Mouse (Mus musculus) liver, postnatal 0 days (tissue): ENCODE measurements around the gene As3mt. TPM values are rescaled to one million over a fixed set of nuclear protein-coding genes. Genes with fewer than 3 reads are reported as not detected.

Experiments
- ATAC-seq: fragments of 200-750 bp; cut with Nextera tagmentation; 2 replicates; pipeline ENCODE4 v1.8.0; 2017; ENCODE audit warnings: mild to moderate bottlenecking, moderate library complexity
- DNase-seq: peaks from one replicate; pipeline ENCODE4 v3.0.0-alpha.2; 2016
- H3K27ac ChIP-seq: fragments of 300-500 bp; sonication (generic); 2 replicates; pipeline ENCODE4 v1.5.1; 2014; ENCODE audit warnings: antibody characterized with exemption, moderate library complexity, mild to moderate bottlenecking, low read depth
- H3K27me3 ChIP-seq: fragments of 300-500 bp; sonication (generic); 2 replicates; pipeline ENCODE4 v1.6.1; 2014; ENCODE audit warnings: low read length, control low read depth, mixed read lengths; ENCODE audit not compliant: insufficient read depth
- H3K36me3 ChIP-seq: fragments of 300-500 bp; sonication (generic); replicated peaks from 2 replicates; pipeline ENCODE4 v1.6.1; 2014; ENCODE audit warnings: mild to moderate bottlenecking, control low read depth, low read length, moderate library complexity, mixed read lengths; ENCODE audit not compliant: insufficient read depth
- H3K4me1 ChIP-seq: fragments of 300-500 bp; sonication (generic); 2 replicates; pipeline ENCODE4 v1.6.1; 2014; ENCODE audit warnings: antibody characterized with exemption, mild to moderate bottlenecking, control low read depth; ENCODE audit not compliant: insufficient read depth
- H3K4me2 ChIP-seq: fragments of 300-500 bp; sonication (generic); 2 replicates; pipeline ENCODE4 v1.6.1; 2014; ENCODE audit warnings: low read depth, mild to moderate bottlenecking, low read length, moderate library complexity, mixed read lengths
- H3K4me3 ChIP-seq: fragments of 300-500 bp; sonication (generic); 2 replicates; pipeline ENCODE4 v1.5.1; 2014; ENCODE audit warnings: low read depth, low read length
- H3K9ac ChIP-seq: fragments of 300-500 bp; sonication (generic); replicated peaks from 2 replicates; pipeline ENCODE4 v1.6.1; 2014; ENCODE audit warnings: mild to moderate bottlenecking, moderate library complexity
- H3K9me3 ChIP-seq: fragments of 300-500 bp; sonication (generic); 2 replicates; pipeline ENCODE4 v1.6.1; 2016; ENCODE audit warnings: mild to moderate bottlenecking, control low read depth, low read length, mixed read lengths
- CTCF ChIP-seq: sonication (generic); IDR thresholded peaks from 2 replicates; pipeline ENCODE4 v1.5.1; 2016; ENCODE audit warnings: antibody characterized with exemption, low read depth
- EP300 ChIP-seq: IDR thresholded peaks from 2 replicates; pipeline ENCODE4 v1.6.1; 2016; ENCODE audit warnings: antibody characterized with exemption, low read depth, mild to moderate bottlenecking
- WGBS: fragments of 180-500 bp; shearing (Covaris S2); extraction: QIAGEN DNeasy Blood & Tissue Kit; methylation state at CpG from one replicate; pipeline ENCODE4 v1.1.7; 2014; ENCODE audit not compliant: insufficient replicate concordance; 5-methylcytosine and 5-hydroxymethylcytosine counted together
- polyA plus RNA-seq: library from polyadenylated mRNA; unstranded; fragments of >200 nt; fragmentation: Nextera tagmentation; extraction: Ambion mirVana; gene quantifications from 2 replicates; pipeline ENCODE4 v1.2.1, GENCODE M21; 2015

As3mt gene
- polyA plus RNA-seq = 28.4 and 30.1 TPM in 2 replicates

DNA sequence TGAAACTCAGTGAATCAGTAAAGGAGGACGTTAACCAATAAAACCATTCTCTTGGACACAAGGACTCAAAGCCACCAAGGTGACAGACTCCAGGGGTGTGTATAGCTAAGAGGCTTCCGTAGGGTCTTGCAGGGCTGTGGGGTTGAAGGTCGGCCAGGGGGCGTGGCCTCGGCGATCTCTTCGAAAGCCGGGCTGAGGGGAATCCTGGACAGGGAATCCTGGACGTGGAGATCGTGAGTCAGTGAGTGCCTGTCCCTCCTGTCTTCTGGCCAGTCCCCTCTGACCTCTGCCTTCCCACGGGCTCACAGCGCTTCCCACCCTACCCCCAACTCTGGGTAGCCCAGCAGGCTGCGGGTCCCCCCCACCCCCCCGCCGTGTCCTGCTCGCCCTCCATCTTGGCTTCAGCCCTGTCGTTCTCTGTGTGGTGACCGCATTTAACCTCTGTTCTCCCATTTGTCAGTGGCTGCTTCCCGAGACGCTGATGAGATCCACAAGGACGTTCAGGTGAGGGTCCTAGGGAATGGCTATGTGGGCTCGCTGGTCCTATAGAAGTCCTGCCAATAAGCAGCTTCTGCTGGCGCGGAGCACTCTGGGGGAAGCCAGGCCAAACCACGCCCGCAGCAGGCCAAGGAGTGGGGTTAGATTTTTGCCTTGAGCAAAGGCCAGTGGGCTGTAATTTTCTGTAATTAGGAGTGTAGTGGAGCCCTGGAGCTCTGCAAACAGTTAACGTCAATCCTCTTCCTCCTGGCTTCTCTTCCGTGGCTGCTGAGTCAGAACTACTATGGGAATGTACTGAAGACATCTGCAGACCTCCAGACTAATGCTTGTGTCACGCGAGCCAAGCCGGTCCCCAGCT is at the start of gene As3mt:
Gene As3mt (plus strand): TSS at position 163 of the 856 bp plus-strand sequence.
- peak within 1 kb of the TSS; percentile 81 for H3K27ac ChIP-seq
- DNase-seq (peak; percentile 77), ATAC-seq (peak; percentile 89)
- WGBS = 8% methylated on average over 30 of the region's 31 CpGs
- H3K9ac ChIP-seq = peak within 1 kb of the TSS; percentile 52; the same call in 1 of the 2 replicates
- H3K4me1 ChIP-seq = peaks cover 20% of the 10 kb centered on the region; the same call in 1 of the 2 replicates
- 0 out of 2 replicates have a peak, but pooled peaks cover 4% of the 10 kb centered on the region for H3K36me3 ChIP-seq
- H3K4me3 ChIP-seq = peak within 1 kb of the TSS; percentile 58
- peak within 1 kb of the TSS; percentile 77 for H3K4me2 ChIP-seq
- TF ChIP-seq CTCF (no peak), EP300 (0 out of 2 replicates have a peak, but pooled peaks have one; percentile 20)
- H3K9me3 ChIP-seq = no peaks in the 10 kb centered on the region
- H3K27me3 ChIP-seq = no peaks in the 10 kb centered on the region

DNA sequence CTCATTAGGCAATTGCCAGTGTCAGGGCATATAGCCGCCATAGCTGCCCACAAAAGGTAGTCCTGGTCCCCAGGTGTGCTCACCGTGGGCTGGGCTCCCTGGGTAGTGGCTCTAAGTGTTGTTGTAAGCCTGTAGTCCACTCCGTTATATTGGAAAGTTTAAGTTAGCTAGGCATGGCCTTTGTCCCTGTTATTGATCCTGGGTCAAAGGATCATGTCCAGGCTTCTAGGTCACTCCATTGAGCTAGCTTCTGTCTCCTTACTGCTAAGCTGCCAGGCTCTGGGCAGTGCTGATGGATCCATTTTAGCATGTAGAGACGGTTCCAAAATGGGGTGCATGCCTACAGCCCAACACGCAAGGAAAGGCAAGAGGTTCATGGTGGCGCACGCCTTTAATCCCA is 48.9 kb upstream of the As3mt start:
- peak; percentile 70 for ATAC-seq
- WGBS = 79% methylated on average over 7 of the region's 7 CpGs
- H3K27ac ChIP-seq = peak overlapping the region; percentile 82

GRCm38 (mm10) chr19:46658851-46659250 is 48.4 kb upstream of the As3mt start:
- H3K27ac ChIP-seq = peak overlapping the region; percentile 82; the same call in 1 of the 2 replicates
- no peak overlapping the region for H3K4me3 ChIP-seq
- ATAC-seq = no peak
- H3K4me2 ChIP-seq = no peak overlapping the region
- H3K36me3 ChIP-seq = peaks cover 29% of the 10 kb centered on the region
- no peak overlapping the region for H3K9ac ChIP-seq
- 72% methylated on average over 9 of the region's 9 CpGs for WGBS
- peaks cover 12% of the 10 kb centered on the region for H3K4me1 ChIP-seq
- H3K27me3 ChIP-seq = no peaks in the 10 kb centered on the region
- TF ChIP-seq CTCF (no peak), EP300 (no peak)
- H3K9me3 ChIP-seq = no peaks in the 10 kb centered on the region
- no peak for DNase-seq

More for the DNA sequence above, 48.9 kb upstream of the As3mt start:
- H3K27me3 ChIP-seq = no peaks in the 10 kb centered on the region
- H3K9ac ChIP-seq = no peak overlapping the region
- H3K4me3 ChIP-seq = no peak overlapping the region
- TF ChIP-seq CTCF = no peak
- TF ChIP-seq EP300 = 0 out of 2 replicates have a peak, but pooled peaks have one; percentile 13
- H3K9me3 ChIP-seq = no peaks in the 10 kb centered on the region
- peaks cover 16% of the 10 kb centered on the region for H3K4me1 ChIP-seq
- DNase-seq = no peak
- peaks cover 34% of the 10 kb centered on the region for H3K36me3 ChIP-seq
- H3K4me2 ChIP-seq = no peak overlapping the region

DNA sequence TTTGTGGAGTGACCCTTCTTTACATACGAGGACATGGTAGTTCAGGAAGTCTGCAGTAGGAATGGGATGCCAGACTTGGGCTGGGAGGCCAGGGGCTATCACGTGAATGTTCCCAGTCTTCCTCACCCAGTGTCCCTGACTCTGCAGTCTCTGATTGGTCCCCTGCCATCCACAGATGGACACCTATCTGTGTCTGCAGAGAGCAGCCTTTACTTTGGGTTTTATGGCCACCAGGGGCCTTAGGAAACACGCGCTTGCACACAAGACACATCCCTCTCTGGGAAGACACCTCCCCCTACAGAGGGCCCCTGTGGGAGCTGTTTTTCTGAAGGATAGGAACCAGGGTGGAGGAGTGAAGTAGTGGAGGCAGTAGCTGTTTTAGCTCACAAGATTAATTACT is 45.7 kb upstream of the As3mt start:
- Histone ChIP-seq H3K4me1 (peaks cover 14% of the 10 kb centered on the region), H3K4me2 (no peak overlapping the region), H3K9ac (no peak overlapping the region), H3K9me3 (no peaks in the 10 kb centered on the region), H3K36me3 (peaks cover 4% of the 10 kb centered on the region), H3K27me3 (no peaks in the 10 kb centered on the region), H3K27ac (no peak overlapping the region), H3K4me3 (no peak overlapping the region)
- DNase-seq (no peak), ATAC-seq (no peak)
- TF ChIP-seq CTCF (peak; percentile 24), EP300 (no peak)
- WGBS = 49% methylated on average over 4 of the region's 4 CpGs

GRCm38 (mm10) chr19:46662214-46662613 is 45.0 kb upstream of the As3mt start:
- WGBS = 48% methylated on average over 8 of the region's 8 CpGs
- peak; percentile 72 for TF ChIP-seq EP300
- no peak for TF ChIP-seq CTCF
- H3K9ac ChIP-seq = no peak overlapping the region
- peak; percentile 70 for ATAC-seq
- no peak overlapping the region for H3K4me3 ChIP-seq
- H3K4me1 ChIP-seq = peaks cover 14% of the 10 kb centered on the region
- peak; percentile 13 for DNase-seq
- H3K27me3 ChIP-seq = no peaks in the 10 kb centered on the region
- no peaks in the 10 kb centered on the region for H3K9me3 ChIP-seq
- no peak overlapping the region for H3K4me2 ChIP-seq
- H3K27ac ChIP-seq = peak overlapping the region; percentile 35; the same call in 1 of the 2 replicates
- no peaks in the 10 kb centered on the region for H3K36me3 ChIP-seq

- 70% methylated on average over 6 of the region's 6 CpGs for WGBS
Observed at GRCm38 (mm10) chr19:46662784-46663183, 44.5 kb upstream of the As3mt start.

More at GRCm38 (mm10) chr19:46662784-46663183, 44.5 kb upstream of the As3mt start:
- Histone ChIP-seq H3K36me3 (no peaks in the 10 kb centered on the region), H3K27ac (peak overlapping the region; percentile 35; the same call in 1 of the 2 replicates), H3K9ac (no peak overlapping the region), H3K9me3 (no peaks in the 10 kb centered on the region), H3K4me1 (peaks cover 14% of the 10 kb centered on the region), H3K4me3 (no peak overlapping the region), H3K4me2 (no peak overlapping the region), H3K27me3 (no peaks in the 10 kb centered on the region)
- no peak for DNase-seq
- no peak for ATAC-seq
- TF ChIP-seq EP300 = no peak
- no peak for TF ChIP-seq CTCF
